Mouse (Mus musculus): ENCODE data around the gene A930004D18Rik. TPM values are rescaled to one million over a fixed set of nuclear protein-coding genes. Genes with fewer than 3 reads are reported as not detected.

Gene A930004D18Rik
- polyA plus RNA-seq, 1 experiment from 2014 or later, result 10.4 TPM

- peak overlapping the region; percentile 91 for H3K4me2 ChIP-seq (ENCODE audit: low read depth, severe bottlenecking)
- no peak for DNase-seq (ENCODE audit: low spot score)
- no peak for ATAC-seq (ENCODE audit: insufficient number of reproducible peaks, low FRiP score, low TSS enrichment, low read depth)
- peaks cover 32% of the 10 kb centered on the region for H3K4me1 ChIP-seq (ENCODE audit: control insufficient read depth, insufficient read depth, low read length)
- peak overlapping the region; percentile 99 for H3K27ac ChIP-seq (replicated peaks; ENCODE audit: low read depth, low read length)
- no peaks in the 10 kb centered on the region for H3K9me3 ChIP-seq (ENCODE audit: control insufficient read depth, low read length)
- 5% methylated on average over 7 of the region's 7 CpGs for WGBS
- peak overlapping the region; percentile 100 for H3K9ac ChIP-seq (ENCODE audit: low read length)
- peak overlapping the region; percentile 91 for H3K4me3 ChIP-seq (ENCODE audit: low read depth, low read length)
- no peaks in the 10 kb centered on the region for H3K36me3 ChIP-seq (ENCODE audit: control insufficient read depth, insufficient read depth, low read length)
- no peaks in the 10 kb centered on the region for H3K27me3 ChIP-seq (ENCODE audit: control insufficient read depth, insufficient read depth, low read length)
Measured at GRCm38 (mm10) chr2:18045143-18045780, 7.7 kb upstream of the A930004D18Rik start.

GRCm38 (mm10) chr2:18041199-18041885 is 3.8 kb upstream of the A930004D18Rik start:
- H3K4me3 ChIP-seq (ENCODE audit: low read depth, low read length), result peak overlapping the region; percentile 22
- H3K36me3 ChIP-seq (ENCODE audit: control insufficient read depth, insufficient read depth, low read length), result no peaks in the 10 kb centered on the region
- ATAC-seq (ENCODE audit: insufficient number of reproducible peaks, low FRiP score, low TSS enrichment, low read depth) (0 out of 2 replicates have a peak, but pooled peaks have one; percentile 31), DNase-seq (ENCODE audit: low spot score) (peak; percentile 79)
- WGBS, result 7% methylated on average over 14 of the region's 14 CpGs
- no peaks in the 10 kb centered on the region for H3K9me3 ChIP-seq (ENCODE audit: control insufficient read depth, low read length)
- peak overlapping the region; percentile 58 for H3K4me2 ChIP-seq (ENCODE audit: low read depth, severe bottlenecking)
- H3K4me1 ChIP-seq (ENCODE audit: control insufficient read depth, insufficient read depth, low read length), result peaks cover 45% of the 10 kb centered on the region
- H3K9ac ChIP-seq (ENCODE audit: low read length), result peak overlapping the region; percentile 81
- peak overlapping the region; percentile 87 for H3K27ac ChIP-seq (replicated peaks; ENCODE audit: low read depth, low read length)
- no peaks in the 10 kb centered on the region for H3K27me3 ChIP-seq (ENCODE audit: control insufficient read depth, insufficient read depth, low read length)

GRCm38 (mm10) chr2:18040347-18041160 is 3.0 kb upstream of the A930004D18Rik start:
- DNase-seq (ENCODE audit: low spot score) (peak; percentile 71), ATAC-seq (ENCODE audit: insufficient number of reproducible peaks, low FRiP score, low TSS enrichment, low read depth) (0 out of 2 replicates have a peak, but pooled peaks have one; percentile 27)
- Histone ChIP-seq H3K36me3 (ENCODE audit: control insufficient read depth, insufficient read depth, low read length) (no peaks in the 10 kb centered on the region), H3K4me2 (ENCODE audit: low read depth, severe bottlenecking) (peak overlapping the region; percentile 58), H3K27me3 (ENCODE audit: control insufficient read depth, insufficient read depth, low read length) (no peaks in the 10 kb centered on the region), H3K9me3 (ENCODE audit: control insufficient read depth, low read length) (no peaks in the 10 kb centered on the region), H3K9ac (ENCODE audit: low read length) (peak overlapping the region; percentile 81), H3K4me1 (ENCODE audit: control insufficient read depth, insufficient read depth, low read length) (peaks cover 45% of the 10 kb centered on the region), H3K27ac (replicated peaks; ENCODE audit: low read depth, low read length) (peak overlapping the region; percentile 87), H3K4me3 (ENCODE audit: low read depth, low read length) (peak overlapping the region; percentile 23)
- 11% methylated on average over 27 of the region's 27 CpGs for WGBS

- peak overlapping the region; percentile 23 for H3K4me3 ChIP-seq (ENCODE audit: low read depth, low read length)
- ATAC-seq (ENCODE audit: insufficient number of reproducible peaks, low FRiP score, low TSS enrichment, low read depth), result peak; percentile 71; the same call in 1 of the 2 replicates
- no peaks in the 10 kb centered on the region for H3K27me3 ChIP-seq (ENCODE audit: control insufficient read depth, insufficient read depth, low read length)
- H3K9me3 ChIP-seq (ENCODE audit: control insufficient read depth, low read length), result no peaks in the 10 kb centered on the region
- 4% methylated on average over 46 of the region's 46 CpGs for WGBS
- H3K4me1 ChIP-seq (ENCODE audit: control insufficient read depth, insufficient read depth, low read length), result peaks cover 45% of the 10 kb centered on the region
- H3K9ac ChIP-seq (ENCODE audit: low read length), result peak overlapping the region; percentile 81
- peak overlapping the region; percentile 58 for H3K4me2 ChIP-seq (ENCODE audit: low read depth, severe bottlenecking)
- peak; percentile 79 for DNase-seq (ENCODE audit: low spot score)
- peak overlapping the region; percentile 87 for H3K27ac ChIP-seq (replicated peaks; ENCODE audit: low read depth, low read length)
- H3K36me3 ChIP-seq (ENCODE audit: control insufficient read depth, insufficient read depth, low read length), result no peaks in the 10 kb centered on the region
Measured at GRCm38 (mm10) chr2:18039566-18040290, 2.2 kb upstream of the A930004D18Rik start.

- no peak overlapping the region for H3K4me3 ChIP-seq (ENCODE audit: low read depth, low read length)
- WGBS, result 29% methylated on average over 10 of the region's 10 CpGs
- H3K4me2 ChIP-seq (ENCODE audit: low read depth, severe bottlenecking), result peak overlapping the region; percentile 58; the same call in 1 of the 2 replicates
- H3K27ac ChIP-seq (replicated peaks; ENCODE audit: low read depth, low read length), result no peak overlapping the region; the same call in 1 of the 2 replicates
- no peaks in the 10 kb centered on the region for H3K27me3 ChIP-seq (ENCODE audit: control insufficient read depth, insufficient read depth, low read length)
- no peaks in the 10 kb centered on the region for H3K9me3 ChIP-seq (ENCODE audit: control insufficient read depth, low read length)
- H3K36me3 ChIP-seq (ENCODE audit: control insufficient read depth, insufficient read depth, low read length), result no peaks in the 10 kb centered on the region
- peaks cover 47% of the 10 kb centered on the region for H3K4me1 ChIP-seq (ENCODE audit: control insufficient read depth, insufficient read depth, low read length)
- no peak for ATAC-seq (ENCODE audit: insufficient number of reproducible peaks, low FRiP score, low TSS enrichment, low read depth)
- peak overlapping the region; percentile 81 for H3K9ac ChIP-seq (ENCODE audit: low read length)
- peak; percentile 61 for DNase-seq (ENCODE audit: low spot score)
Measured at GRCm38 (mm10) chr2:18038895-18039371, 1.4 kb upstream of the A930004D18Rik start.

GRCm38 (mm10) chr2:18038141-18038752 is 710 bp upstream of the A930004D18Rik start:
- WGBS, result 31% methylated on average over 3 of the region's 3 CpGs
- Histone ChIP-seq H3K36me3 (ENCODE audit: control insufficient read depth, insufficient read depth, low read length) (no peaks in the 10 kb centered on the region), H3K4me3 (ENCODE audit: low read depth, low read length) (no peak overlapping the region), H3K27me3 (ENCODE audit: control insufficient read depth, insufficient read depth, low read length) (no peaks in the 10 kb centered on the region), H3K9me3 (ENCODE audit: control insufficient read depth, low read length) (no peaks in the 10 kb centered on the region), H3K4me2 (ENCODE audit: low read depth, severe bottlenecking) (no peak overlapping the region), H3K27ac (replicated peaks; ENCODE audit: low read depth, low read length) (no peak overlapping the region), H3K4me1 (ENCODE audit: control insufficient read depth, insufficient read depth, low read length) (peaks cover 48% of the 10 kb centered on the region), H3K9ac (ENCODE audit: low read length) (no peak overlapping the region)
- DNase-seq (ENCODE audit: low spot score) (no peak), ATAC-seq (ENCODE audit: insufficient number of reproducible peaks, low FRiP score, low TSS enrichment, low read depth) (no peak)

GRCm38 (mm10) chr2:18034371-18035250 is 2.9 kb downstream of the A930004D18Rik start:
- H3K27ac ChIP-seq (replicated peaks; ENCODE audit: low read depth, low read length), result no peak overlapping the region
- WGBS, result 58% methylated on average over 10 of the region's 10 CpGs
- no peak overlapping the region for H3K9ac ChIP-seq (ENCODE audit: low read length)
- no peak overlapping the region for H3K4me3 ChIP-seq (ENCODE audit: low read depth, low read length)
- no peaks in the 10 kb centered on the region for H3K27me3 ChIP-seq (ENCODE audit: control insufficient read depth, insufficient read depth, low read length)
- H3K36me3 ChIP-seq (ENCODE audit: control insufficient read depth, insufficient read depth, low read length), result no peaks in the 10 kb centered on the region
- DNase-seq (ENCODE audit: low spot score) (no peak), ATAC-seq (ENCODE audit: insufficient number of reproducible peaks, low FRiP score, low TSS enrichment, low read depth) (no peak)
- H3K4me2 ChIP-seq (ENCODE audit: low read depth, severe bottlenecking), result no peak overlapping the region
- no peaks in the 10 kb centered on the region for H3K9me3 ChIP-seq (ENCODE audit: control insufficient read depth, low read length)
- H3K4me1 ChIP-seq (ENCODE audit: control insufficient read depth, insufficient read depth, low read length), result peaks cover 42% of the 10 kb centered on the region

Measured in limb, embryonic 11.5 days (tissue).